Mouse (Mus musculus) CH12.LX (cell line): ENCODE results near the gene Orc4. TPM values are rescaled to one million over a fixed set of nuclear protein-coding genes. Genes with fewer than 3 reads are reported as not detected.

Experiments
- polyA plus RNA-seq: library from polyadenylated mRNA; unstranded; fragments of >175 nt; gene quantifications from 2 replicates; pipeline ENCODE4 v1.2.1, GENCODE M21; 2012; ENCODE audit warnings: low read depth; ENCODE audit not compliant: insufficient read length
- total RNA-seq, 2 experiments: library from RNA; depleted of rRNA; stranded (reverse); fragments of 300-350 nt in 1 of 2; fragments of >200 nt in 1 of 2; gene quantifications; 2 replicates each; pipeline ENCODE4 v1.2.3; 2012 to 2014

Orc4 gene
- total and polyA plus RNA-seq, 3 experiments = 42.5 to 180 (median 91.7) TPM

Other genes starting within 250 kb of the Orc4 start
- 0.89 and 1.1 TPM in 2 replicates for gene Acvr2a, start 136.2 kb downstream of the Orc4 start, total RNA-seq (2012; rRNA removed)
- gene Acvr2a, start 136.2 kb downstream of the Orc4 start, total RNA-seq (2014; rRNA removed) = 2.2 and 3.1 TPM in 2 replicates
- gene Acvr2a, start 136.2 kb downstream of the Orc4 start, polyA plus RNA-seq = 2.9 and 4.1 TPM in 2 replicates
- gene Mbd5, start 769 bp downstream of the Orc4 start, total RNA-seq (2012; rRNA removed) = 5.3 and 6.3 TPM in 2 replicates
- gene Mbd5, start 769 bp downstream of the Orc4 start, total RNA-seq (2014; rRNA removed) = 2.8 and 4.6 TPM in 2 replicates
- gene Mbd5, start 769 bp downstream of the Orc4 start, polyA plus RNA-seq = 5.6 and 5.8 TPM in 2 replicates